Mouse (Mus musculus): Measurements from ENCODE around the gene Pidd1.

DNA sequence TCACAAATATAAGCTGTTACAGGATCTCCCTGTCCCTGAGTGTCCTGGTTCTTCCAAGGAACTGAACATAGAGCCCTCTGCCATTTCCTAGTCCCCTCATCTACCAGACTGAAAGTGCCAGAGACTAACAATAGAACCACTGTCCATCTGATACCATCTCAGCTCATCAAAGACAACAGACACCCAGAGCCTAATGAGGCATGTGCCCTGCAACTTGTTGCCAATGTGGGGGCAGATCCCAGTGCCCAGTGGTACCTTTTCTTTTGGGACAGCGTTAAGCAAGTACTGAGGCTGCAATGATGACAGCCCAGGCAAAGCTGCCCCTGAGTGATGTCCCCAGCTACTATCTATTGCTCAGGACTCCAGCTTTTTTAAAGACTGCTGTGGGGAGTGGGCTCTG, 42.4 kb upstream of the Pidd1 start:
- TF ChIP-seq GATA1 (IDR thresholded peaks at IDR 0.05; ENCODE audit: low read length) (no peak), TAL1 (IDR thresholded peaks at IDR 0.05; ENCODE audit: low read length) (no peak)

All from erythroblast, embryonic 14.5 days (primary cell).